8 mouse cellular contexts compared by ENCODE assay signal in the genomic region with DNA sequence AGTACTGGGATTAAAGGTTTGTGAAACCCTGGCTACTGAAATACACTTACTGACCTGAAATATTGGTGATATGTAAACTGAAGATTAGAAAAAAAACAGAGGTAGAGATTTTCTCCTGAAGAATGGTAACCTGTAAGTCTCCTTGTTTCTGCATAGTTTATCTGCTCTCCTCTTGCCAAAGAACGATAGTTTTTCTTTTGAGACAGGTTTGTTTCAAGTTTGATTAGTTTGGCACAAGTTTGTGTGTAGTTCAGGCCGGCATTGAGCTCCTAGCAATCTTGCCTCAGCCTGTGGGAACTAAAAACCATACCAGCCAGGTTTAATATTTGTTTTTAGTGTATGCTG. TPM values are rescaled to one million over a fixed set of nuclear protein-coding genes. Genes with fewer than 3 reads are reported as not detected.
DNase-seq lines count a peak whose midpoint lies in the region; ATAC-seq and TF ChIP-seq lines count a peak whose summit lies in the region.

No protein-coding gene starts in this region.

- ATAC-seq in kidney, embryonic 14.5 days (ENCODE audit: low FRiP score, low TSS enrichment) = no peak
- ATAC-seq in hindbrain, postnatal 0 days = no peak
- ATAC-seq in midbrain, embryonic 15.5 days (replicated peaks) = no peak

- no peak for DNase-seq in kidney, adult 8-10 months
- no peak for DNase-seq in embryonic facial prominence, embryonic 10.5 days (ENCODE audit: low spot score)
- DNase-seq in hindbrain, postnatal 0 days (ENCODE audit: low spot score) = no peak
- DNase-seq in right cerebral cortex, postnatal 10 days (ENCODE audit: low spot score in 2 of 2) = no peak
- no peak for DNase-seq in adrenal gland, postnatal 10 days
- no peak for DNase-seq in left cerebral cortex, postnatal 25 days (ENCODE audit: low spot score in 2 of 2)

- H3K4me3 ChIP-seq in kidney, embryonic 14.5 days (ENCODE audit: low read length) = peak overlapping the region; percentile 95
- H3K4me3 ChIP-seq in embryonic facial prominence, embryonic 10.5 days = peak overlapping the region; percentile 97
- peak overlapping the region; percentile 98 for H3K4me3 ChIP-seq in hindbrain, postnatal 0 days (ENCODE audit: low read length)
- peak overlapping the region; percentile 98 for H3K4me3 ChIP-seq in midbrain, embryonic 15.5 days

- no peak for TF ChIP-seq CTCF in hindbrain, postnatal 0 days (IDR thresholded peaks at IDR 0.05; ENCODE audit: low read depth)

- H3K9ac ChIP-seq in kidney, embryonic 14.5 days (ENCODE audit: low read depth, low read length) = peak overlapping the region; percentile 95
- peak overlapping the region; percentile 90; the same call in 1 of the 2 replicates for H3K9ac ChIP-seq in hindbrain, postnatal 0 days (replicated peaks; ENCODE audit: low read length)
- H3K9ac ChIP-seq in midbrain, embryonic 15.5 days = peak overlapping the region; percentile 91; the same call in 1 of the 2 replicates

- peaks cover 18% of the 10 kb centered on the region for H3K4me1 ChIP-seq in kidney, embryonic 14.5 days (ENCODE audit: control insufficient read depth, insufficient read depth, low read length)
- peaks cover 22% of the 10 kb centered on the region for H3K4me1 ChIP-seq in embryonic facial prominence, embryonic 10.5 days
- peaks cover 5% of the 10 kb centered on the region; the same call in 1 of the 2 replicates for H3K4me1 ChIP-seq in hindbrain, postnatal 0 days (ENCODE audit: insufficient read depth, low read length)
- H3K4me1 ChIP-seq in midbrain, embryonic 15.5 days = peaks cover 34% of the 10 kb centered on the region

- intact Hi-C loops in left cerebral cortex, postnatal 25 days (cut with DNase I) = no loop called here

- H3K27ac ChIP-seq in kidney, embryonic 14.5 days (ENCODE audit: low read depth, low read length) = no peak overlapping the region
- peak overlapping the region; percentile 96 for H3K27ac ChIP-seq in embryonic facial prominence, embryonic 10.5 days (replicated peaks)
- H3K27ac ChIP-seq in hindbrain, postnatal 0 days = no peak overlapping the region
- H3K27ac ChIP-seq in midbrain, embryonic 15.5 days = no peak overlapping the region

- no peaks in the 10 kb centered on the region for H3K9me3 ChIP-seq in kidney, embryonic 14.5 days (ENCODE audit: control insufficient read depth, low read length)
- no peaks in the 10 kb centered on the region for H3K9me3 ChIP-seq in embryonic facial prominence, embryonic 10.5 days
- H3K9me3 ChIP-seq in hindbrain, postnatal 0 days (ENCODE audit: low read length) = no peaks in the 10 kb centered on the region
- no peaks in the 10 kb centered on the region for H3K9me3 ChIP-seq in midbrain, embryonic 15.5 days

- WGBS in kidney, embryonic 14.5 days = 45% methylated on average over 2 of the region's 2 CpGs
- WGBS in embryonic facial prominence, embryonic 10.5 days = 76% methylated on average over 2 of the region's 2 CpGs
- WGBS in hindbrain, postnatal 0 days = 47% methylated on average over 2 of the region's 2 CpGs
- 63% methylated on average over 2 of the region's 2 CpGs for WGBS in midbrain, embryonic 15.5 days

- H3K27me3 ChIP-seq in kidney, embryonic 14.5 days (ENCODE audit: control insufficient read depth, insufficient read depth, low read length) = no peaks in the 10 kb centered on the region
- H3K27me3 ChIP-seq in embryonic facial prominence, embryonic 10.5 days (replicated peaks; ENCODE audit: low read depth, poor library complexity, severe bottlenecking) = no peaks in the 10 kb centered on the region
- no peaks in the 10 kb centered on the region for H3K27me3 ChIP-seq in hindbrain, postnatal 0 days (ENCODE audit: insufficient read depth, low read length)
- no peaks in the 10 kb centered on the region for H3K27me3 ChIP-seq in midbrain, embryonic 15.5 days (replicated peaks)

- H3K4me2 ChIP-seq in kidney, embryonic 14.5 days (replicated peaks; ENCODE audit: low read depth, low read length) = peak overlapping the region; percentile 73
- peak overlapping the region; percentile 80 for H3K4me2 ChIP-seq in hindbrain, postnatal 0 days (ENCODE audit: low read depth, low read length)
- peak overlapping the region; percentile 67 for H3K4me2 ChIP-seq in midbrain, embryonic 15.5 days

- H3K36me3 ChIP-seq in kidney, embryonic 14.5 days (ENCODE audit: control insufficient read depth, insufficient read depth, low read length) = peaks cover 4% of the 10 kb centered on the region; the same call in 1 of the 2 replicates
- peaks cover 38% of the 10 kb centered on the region for H3K36me3 ChIP-seq in embryonic facial prominence, embryonic 10.5 days (replicated peaks)
- no peaks in the 10 kb centered on the region for H3K36me3 ChIP-seq in hindbrain, postnatal 0 days (ENCODE audit: insufficient read depth, low read length)
- H3K36me3 ChIP-seq in midbrain, embryonic 15.5 days (replicated peaks) = no peaks in the 10 kb centered on the region; the same call in 1 of the 2 replicates

RNA-seq across cellular contexts. Expression of gene Tdp2, which starts 1.3 kb away (rescaled TPM):
- 68.8 and 79.9 TPM in 2 replicates for polyA plus RNA-seq in kidney, embryonic 14.5 days (2014; fragmentation: Nextera tagmentation; extraction: Ambion mirVana)
- polyA plus RNA-seq in embryonic facial prominence, embryonic 10.5 days (2016; fragmentation: Nextera tagmentation; extraction: Ambion mirVana) = 71.9 and 74.9 TPM in 2 replicates
- 30.0 and 30.9 TPM in 2 replicates for total RNA-seq in hindbrain, postnatal 0 days (2014; rRNA removed)
- polyA plus RNA-seq in hindbrain, postnatal 0 days (2015; fragmentation: Nextera tagmentation; extraction: Ambion mirVana) = 36.6 and 38.8 TPM in 2 replicates
- 28.7 and 33.2 TPM in 2 replicates for polyA plus RNA-seq in midbrain, embryonic 15.5 days (2015; fragmentation: Nextera tagmentation; extraction: Ambion mirVana)
- 10 to 100 TPM; 23.1 to 31.6 TPM for total RNA-seq in adrenal gland, postnatal 10 days (2021)
- total RNA-seq in left cerebral cortex, postnatal 25 days (2021) = 10 to 100 TPM; 17.9 to 20.8 TPM

RNA-seq across cellular contexts. Expression of gene Acot13, which starts 1.4 kb away (rescaled TPM):
- 81.8 and 91.6 TPM in 2 replicates for polyA plus RNA-seq in kidney, embryonic 14.5 days (2014; fragmentation: Nextera tagmentation; extraction: Ambion mirVana)
- 55.1 and 65.5 TPM in 2 replicates for polyA plus RNA-seq in embryonic facial prominence, embryonic 10.5 days (2016; fragmentation: Nextera tagmentation; extraction: Ambion mirVana)
- 14.7 and 19.3 TPM in 2 replicates for total RNA-seq in hindbrain, postnatal 0 days (2014; rRNA removed)
- polyA plus RNA-seq in hindbrain, postnatal 0 days (2015; fragmentation: Nextera tagmentation; extraction: Ambion mirVana) = 69.7 and 74.2 TPM in 2 replicates
- 43.5 and 49.2 TPM in 2 replicates for polyA plus RNA-seq in midbrain, embryonic 15.5 days (2015; fragmentation: Nextera tagmentation; extraction: Ambion mirVana)
- 100 to 1,000 TPM; 125 to 155 TPM for total RNA-seq in adrenal gland, postnatal 10 days (2021)
- total RNA-seq in left cerebral cortex, postnatal 25 days (2021) = 10 to 100 TPM; 72.3 to 79.9 TPM

RNA-seq across cellular contexts. Expression of gene D130043K22Rik, which starts 12.2 kb away (rescaled TPM):
- 0.29 and 0.64 TPM in 2 replicates for polyA plus RNA-seq in kidney, embryonic 14.5 days (2014; fragmentation: Nextera tagmentation; extraction: Ambion mirVana)
- polyA plus RNA-seq in embryonic facial prominence, embryonic 10.5 days (2016; fragmentation: Nextera tagmentation; extraction: Ambion mirVana) = 0.19 and 0.27 TPM in 2 replicates
- 11.3 and 13.0 TPM in 2 replicates for total RNA-seq in hindbrain, postnatal 0 days (2014; rRNA removed)
- 6.1 TPM in 2 replicates for polyA plus RNA-seq in hindbrain, postnatal 0 days (2015; fragmentation: Nextera tagmentation; extraction: Ambion mirVana)
- 5.9 and 7.8 TPM in 2 replicates for polyA plus RNA-seq in midbrain, embryonic 15.5 days (2015; fragmentation: Nextera tagmentation; extraction: Ambion mirVana)
- 1 to 10 TPM; 1.2 to 1.4 TPM for total RNA-seq in adrenal gland, postnatal 10 days (2021)
- total RNA-seq in left cerebral cortex, postnatal 25 days (2021) = 10 to 100 TPM; 29.0 to 30.8 TPM

RNA-seq across cellular contexts. Expression of gene BC005537, which starts 31.3 kb away (rescaled TPM):
- 35.3 and 41.5 TPM in 2 replicates for polyA plus RNA-seq in kidney, embryonic 14.5 days (2014; fragmentation: Nextera tagmentation; extraction: Ambion mirVana)
- polyA plus RNA-seq in embryonic facial prominence, embryonic 10.5 days (2016; fragmentation: Nextera tagmentation; extraction: Ambion mirVana) = 10.2 and 11.2 TPM in 2 replicates
- total RNA-seq in hindbrain, postnatal 0 days (2014; rRNA removed) = 39.2 and 40.8 TPM in 2 replicates
- polyA plus RNA-seq in hindbrain, postnatal 0 days (2015; fragmentation: Nextera tagmentation; extraction: Ambion mirVana) = 16.4 and 18.1 TPM in 2 replicates
- 24.2 and 25.0 TPM in 2 replicates for polyA plus RNA-seq in midbrain, embryonic 15.5 days (2015; fragmentation: Nextera tagmentation; extraction: Ambion mirVana)
- total RNA-seq in adrenal gland, postnatal 10 days (2021) = 100 to 1,000 TPM; 149 to 152 TPM
- 100 to 1,000 TPM; 165 to 182 TPM for total RNA-seq in left cerebral cortex, postnatal 25 days (2021)
